Mouse (Mus musculus): ENCODE data around the gene Tpte. TPM values are rescaled to one million over a fixed set of nuclear protein-coding genes. Genes with fewer than 3 reads are reported as not detected.

The Tpte gene
- polyA plus RNA-seq, 1 experiment: not detected

DNA sequence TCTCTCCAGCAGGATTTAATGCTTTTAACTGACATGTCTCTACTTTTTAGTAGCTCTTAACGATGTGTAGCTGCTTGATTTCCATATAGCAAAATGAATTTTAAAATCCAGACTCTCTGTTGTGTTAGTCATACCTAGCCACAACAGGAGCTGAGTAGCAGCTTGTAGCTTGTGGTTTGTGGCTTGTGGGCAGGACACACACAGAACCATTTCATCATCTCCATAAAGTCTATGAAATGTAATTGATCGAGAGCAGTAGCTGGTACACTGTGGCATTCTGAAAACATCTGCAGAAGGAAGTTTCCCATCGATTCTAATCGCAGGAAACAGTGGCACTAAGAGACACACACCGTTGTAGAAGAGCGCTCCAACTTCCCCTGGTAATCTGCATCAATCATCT, 122.5 kb downstream of the Tpte start:
- Histone ChIP-seq H3K4me2 (ENCODE audit: low read depth) (peak overlapping the region; percentile 39), H3K79me2 (ENCODE audit: control insufficient read depth, insufficient read depth) (no peaks in the 10 kb centered on the region), H3K36me3 (ENCODE audit: control insufficient read depth, insufficient read depth) (no peaks in the 10 kb centered on the region), H3K27me3 (ENCODE audit: control insufficient read depth, insufficient read depth, insufficient read length) (no peaks in the 10 kb centered on the region), H3ac (ENCODE audit: control insufficient read depth, insufficient read length) (no peak overlapping the region), H3K4me3 (no peak overlapping the region)
- TF ChIP-seq CEBPB (IDR thresholded peaks at IDR 0.05; ENCODE audit: insufficient read depth, poor library complexity, severe bottlenecking): peak; percentile 80
- no peak for TF ChIP-seq MYOG (IDR thresholded peaks at IDR 0.05; ENCODE audit: control insufficient read depth in 1 of 3, insufficient read depth in 1 of 3, insufficient read length in 2 of 3, low read depth in 2 of 3)
- TF ChIP-seq TCF3 (IDR thresholded peaks at IDR 0.05; ENCODE audit: insufficient read length, low read depth): no peak
- TF ChIP-seq TCF12 (IDR thresholded peaks at IDR 0.05; ENCODE audit: insufficient read depth, poor library complexity, severe bottlenecking): no peak

DNA sequence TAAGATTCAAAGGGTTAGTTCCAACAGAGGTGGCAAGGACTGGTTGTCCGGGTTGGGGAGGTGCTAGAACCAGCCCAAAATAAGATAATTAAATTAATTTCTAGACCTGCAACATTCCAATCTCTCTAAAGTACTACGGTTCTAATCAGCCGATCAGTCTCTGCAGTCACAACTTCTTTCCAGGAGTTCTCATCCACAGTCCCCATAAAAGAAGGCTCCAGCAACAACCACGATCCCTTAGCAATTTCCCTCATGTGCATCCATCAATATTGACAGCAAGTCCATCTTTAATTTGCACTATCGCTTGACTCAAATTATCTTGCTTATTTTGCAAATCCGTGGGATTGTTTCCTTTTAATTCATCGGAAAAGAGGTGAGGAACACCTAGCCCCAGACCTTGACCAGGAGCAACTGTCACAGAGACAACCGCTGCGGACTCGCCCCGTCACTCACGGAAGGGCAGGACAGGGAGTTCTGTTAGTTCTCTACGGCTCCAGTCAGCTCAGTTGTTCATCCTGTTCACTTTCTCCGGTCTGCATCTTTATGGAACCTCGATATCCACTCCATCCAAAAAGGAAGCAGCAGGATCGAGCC, 127.5 kb downstream of the Tpte start:
- Histone ChIP-seq H3K27me3 (ENCODE audit: control insufficient read depth, insufficient read depth, insufficient read length) (no peaks in the 10 kb centered on the region), H3K79me2 (ENCODE audit: control insufficient read depth, insufficient read depth) (peaks cover 26% of the 10 kb centered on the region), H3K4me3 (peak overlapping the region; percentile 53), H3K36me3 (ENCODE audit: control insufficient read depth, insufficient read depth) (peaks cover 5% of the 10 kb centered on the region), H3K4me2 (ENCODE audit: low read depth) (peak overlapping the region; percentile 72), H3ac (ENCODE audit: control insufficient read depth, insufficient read length) (peak overlapping the region; percentile 37)
- TF ChIP-seq CEBPB (IDR thresholded peaks at IDR 0.05; ENCODE audit: insufficient read depth, poor library complexity, severe bottlenecking) (no peak), MYOD1 (IDR thresholded peaks at IDR 0.05; ENCODE audit: control insufficient read depth in 1 of 3, insufficient read length in 2 of 3, low read depth in 2 of 3) (no peak)

DNA sequence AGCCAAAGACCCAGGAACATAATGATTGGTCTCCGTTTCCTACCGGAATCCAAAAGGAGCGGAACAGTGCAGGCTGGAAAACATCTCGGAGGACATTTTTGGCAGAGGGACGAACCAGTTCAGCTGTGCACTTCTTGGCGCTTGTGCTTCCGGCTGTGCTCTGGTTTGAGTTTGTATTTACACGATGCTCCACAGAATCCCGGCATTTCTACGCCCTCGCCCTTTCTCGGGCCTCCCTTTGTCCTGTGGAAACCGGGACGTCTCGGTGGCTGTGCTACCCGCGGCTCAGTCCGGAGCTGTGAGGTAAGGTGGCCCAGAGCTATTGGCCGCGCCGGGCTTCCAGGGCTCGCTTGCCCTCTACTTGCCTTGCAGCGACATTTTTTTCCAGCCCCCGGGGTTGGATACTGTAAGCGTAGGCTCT, 128.1 kb downstream of the Tpte start, which contains the start of gene Mrps31:
TSS of gene Mrps31 (plus strand) at position 80 of the 421 bp plus-strand sequence.
- Histone ChIP-seq H3K4me2 (ENCODE audit: low read depth) (peak within 1 kb of the TSS; percentile 77), H3K36me3 (ENCODE audit: control insufficient read depth, insufficient read depth) (peaks cover 5% of the 10 kb centered on the region), H3K4me3 (peak within 1 kb of the TSS; percentile 53), H3K27me3 (ENCODE audit: control insufficient read depth, insufficient read depth, insufficient read length) (no peaks in the 10 kb centered on the region), H3K79me2 (ENCODE audit: control insufficient read depth, insufficient read depth) (peaks cover 26% of the 10 kb centered on the region), H3ac (ENCODE audit: control insufficient read depth, insufficient read length) (peak within 1 kb of the TSS; percentile 37)
- TF ChIP-seq MAX (IDR thresholded peaks at IDR 0.05; ENCODE audit: low read depth) (peak; percentile 43), MYOD1 (IDR thresholded peaks at IDR 0.05; ENCODE audit: control insufficient read depth in 1 of 3, insufficient read length in 2 of 3, low read depth in 2 of 3) (peak in 2 of 3 experiments; percentile 26 to 39), CEBPB (IDR thresholded peaks at IDR 0.05; ENCODE audit: insufficient read depth, poor library complexity, severe bottlenecking) (no peak), POLR2A (IDR thresholded peaks at IDR 0.05; ENCODE audit: insufficient read length, low read depth) (peak; percentile 81), E2F4 (IDR thresholded peaks at IDR 0.05; ENCODE audit: insufficient read depth) (no peak), MYOG (IDR thresholded peaks at IDR 0.05; ENCODE audit: control insufficient read depth in 1 of 3, insufficient read depth in 1 of 3, insufficient read length in 2 of 3, low read depth in 2 of 3) (peak in 2 of 3 experiments; percentile 34 to 44), SRF (IDR thresholded peaks at IDR 0.05; ENCODE audit: control insufficient read depth, insufficient read length, low read depth) (peak; percentile 60), POLR2AphosphoS2 (IDR thresholded peaks at IDR 0.05; ENCODE audit: insufficient read length, low read depth) (peak; percentile 85), REST (IDR thresholded peaks at IDR 0.05; ENCODE audit: insufficient read depth, insufficient read length) (no peak), USF1 (IDR thresholded peaks at IDR 0.05; ENCODE audit: low read depth) (peak; percentile 36), TCF12 (IDR thresholded peaks at IDR 0.05; ENCODE audit: insufficient read depth, poor library complexity, severe bottlenecking) (no peak), TCF3 (IDR thresholded peaks at IDR 0.05; ENCODE audit: insufficient read length, low read depth) (no peak)

DNA sequence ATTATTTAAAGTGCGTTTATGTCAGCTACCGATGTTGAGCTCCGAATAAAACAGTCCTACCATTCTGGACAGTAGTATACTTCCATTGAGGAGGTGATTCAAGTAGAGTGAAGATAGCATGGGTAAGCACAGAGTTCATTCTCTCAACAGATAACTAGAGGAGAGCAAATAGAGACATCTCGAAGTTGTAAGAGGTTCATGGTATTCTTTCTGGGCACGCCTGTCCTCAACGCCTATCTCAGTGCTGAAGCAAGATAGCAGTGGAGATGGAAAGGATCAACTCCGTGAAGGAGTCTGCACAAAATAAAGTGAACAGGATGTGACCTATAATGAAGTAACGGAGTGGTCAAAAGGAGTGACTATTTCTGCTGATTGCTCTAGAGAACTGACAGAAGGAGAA, 128.7 kb downstream of the Tpte start:
- TF ChIP-seq CEBPB (IDR thresholded peaks at IDR 0.05; ENCODE audit: insufficient read depth, poor library complexity, severe bottlenecking) (no peak), E2F4 (IDR thresholded peaks at IDR 0.05; ENCODE audit: insufficient read depth) (no peak), REST (IDR thresholded peaks at IDR 0.05; ENCODE audit: insufficient read depth, insufficient read length) (no peak), TCF12 (IDR thresholded peaks at IDR 0.05; ENCODE audit: insufficient read depth, poor library complexity, severe bottlenecking) (no peak), TCF3 (IDR thresholded peaks at IDR 0.05; ENCODE audit: insufficient read length, low read depth) (no peak), SRF (IDR thresholded peaks at IDR 0.05; ENCODE audit: control insufficient read depth, insufficient read length, low read depth) (no peak), MYOG (IDR thresholded peaks at IDR 0.05; ENCODE audit: control insufficient read depth in 1 of 3, insufficient read depth in 1 of 3, insufficient read length in 2 of 3, low read depth in 2 of 3) (no peak), USF1 (IDR thresholded peaks at IDR 0.05; ENCODE audit: low read depth) (no peak), POLR2A (IDR thresholded peaks at IDR 0.05; ENCODE audit: insufficient read length, low read depth) (no peak)
- no peaks in the 10 kb centered on the region for H3K27me3 ChIP-seq (ENCODE audit: control insufficient read depth, insufficient read depth, insufficient read length)
- peaks cover 26% of the 10 kb centered on the region for H3K79me2 ChIP-seq (ENCODE audit: control insufficient read depth, insufficient read depth)
- peak overlapping the region; percentile 77 for H3K4me2 ChIP-seq (ENCODE audit: low read depth)
- peak overlapping the region; percentile 53 for H3K4me3 ChIP-seq
- peaks cover 5% of the 10 kb centered on the region for H3K36me3 ChIP-seq (ENCODE audit: control insufficient read depth, insufficient read depth)
- H3ac ChIP-seq (ENCODE audit: control insufficient read depth, insufficient read length): peak overlapping the region; percentile 37

Other genes starting within 250 kb of the Tpte start
- 0.05 TPM for gene Atp7b, start 223.1 kb upstream of the Tpte start, polyA plus RNA-seq (2012; fragmentation: generic; extraction: Trizol)
- gene Alg11, start 222.7 kb upstream of the Tpte start, polyA plus RNA-seq (2012; fragmentation: generic; extraction: Trizol): 3.5 TPM
- gene Nek5, start 158.4 kb upstream of the Tpte start, polyA plus RNA-seq (2012; fragmentation: generic; extraction: Trizol): not detected
- 3.6 TPM for gene Nek3, start 117.0 kb upstream of the Tpte start, polyA plus RNA-seq (2012; fragmentation: generic; extraction: Trizol)
- gene Ckap2, start 97.6 kb upstream of the Tpte start, polyA plus RNA-seq (2012; fragmentation: generic; extraction: Trizol): 7.6 TPM
- gene Vps36, start 90.6 kb upstream of the Tpte start, polyA plus RNA-seq (2012; fragmentation: generic; extraction: Trizol): 19.1 TPM
- 0.07 TPM for gene Thsd1, start 56.1 kb upstream of the Tpte start, polyA plus RNA-seq (2012; fragmentation: generic; extraction: Trizol)
- 3.4 TPM for gene Slc25a15, start 115.2 kb downstream of the Tpte start, polyA plus RNA-seq (2012; fragmentation: generic; extraction: Trizol)
- gene Mrps31, start 127.9 kb downstream of the Tpte start, polyA plus RNA-seq (2012; fragmentation: generic; extraction: Trizol): 16.5 TPM